Mouse (Mus musculus) kidney, embryonic 15.5 days (tissue): Measurements from ENCODE around the gene Cotl1. TPM values are rescaled to one million over a fixed set of nuclear protein-coding genes. Genes with fewer than 3 reads are reported as not detected.

Experiments
- ATAC-seq: fragments of 200-750 bp; cut with Nextera tagmentation; replicated peaks from 2 replicates; pipeline ENCODE4 v1.8.0; 2017; ENCODE audit warnings: moderate TSS enrichment; ENCODE audit not compliant: low FRiP score
- H3K27ac ChIP-seq: fragments of 300-500 bp; sonication (generic); 2 replicates; pipeline ENCODE4 v1.5.1; 2015; ENCODE audit warnings: mild to moderate bottlenecking, inconsistent platforms
- H3K27me3 ChIP-seq: fragments of 300-500 bp; sonication (generic); 2 replicates; pipeline ENCODE4 v1.6.1; 2015; ENCODE audit warnings: inconsistent platforms
- H3K36me3 ChIP-seq: fragments of 300-500 bp; sonication (generic); 2 replicates; pipeline ENCODE4 v1.6.1; 2015; ENCODE audit warnings: inconsistent platforms
- H3K4me1 ChIP-seq: fragments of 300-500 bp; sonication (generic); 2 replicates; pipeline ENCODE4 v1.6.1; 2015; ENCODE audit warnings: inconsistent platforms
- H3K4me2 ChIP-seq: fragments of 300-500 bp; sonication (generic); 2 replicates; pipeline ENCODE4 v1.6.1; 2015; ENCODE audit warnings: moderate library complexity, mild to moderate bottlenecking, inconsistent platforms
- H3K4me3 ChIP-seq: fragments of 300-500 bp; sonication (generic); replicated peaks from 2 replicates; pipeline ENCODE4 v1.5.1; 2015; ENCODE audit warnings: mild to moderate bottlenecking, inconsistent platforms
- H3K9ac ChIP-seq: fragments of 300-500 bp; sonication (generic); 2 replicates; pipeline ENCODE4 v1.6.1; 2015; ENCODE audit warnings: mild to moderate bottlenecking, inconsistent platforms
- H3K9me3 ChIP-seq: fragments of 300-500 bp; sonication (generic); replicated peaks from 2 replicates; pipeline ENCODE4 v1.6.1; 2016; ENCODE audit warnings: inconsistent platforms
- WGBS: fragments of 180-500 bp; shearing (Covaris S2); methylation state at CpG from one replicate; pipeline ENCODE4 v1.1.7; 2015; ENCODE audit warnings: mixed read lengths; 5-methylcytosine and 5-hydroxymethylcytosine counted together
- polyA plus RNA-seq: library from polyadenylated mRNA; unstranded; fragments of >200 nt; fragmentation: Nextera tagmentation; extraction: Ambion mirVana; gene quantifications from 2 replicates; pipeline ENCODE4 v1.2.1, GENCODE M21; 2015

Gene Cotl1
- polyA plus RNA-seq, 1 experiment from 2014 or later, result 138 TPM

- Histone ChIP-seq H3K27ac (peak overlapping the region; percentile 79), H3K4me2 (peak overlapping the region; percentile 83), H3K4me3 (peak overlapping the region; percentile 65), H3K27me3 (no peaks in the 10 kb centered on the region), H3K9me3 (no peaks in the 10 kb centered on the region), H3K4me1 (peaks cover 72% of the 10 kb centered on the region), H3K9ac (peak overlapping the region; percentile 64; the same call in 1 of the 2 replicates), H3K36me3 (peaks cover 14% of the 10 kb centered on the region; the same call in 1 of the 2 replicates)
- ATAC-seq, result no peak
- WGBS, result 53% methylated on average over 19 of the region's 19 CpGs
Measured at GRCm38 (mm10) chr8:119838100-119838982, 2.0 kb downstream of the Cotl1 start.

GRCm38 (mm10) chr8:119837553-119838071 is 2.7 kb downstream of the Cotl1 start:
- Histone ChIP-seq H3K9ac (no peak overlapping the region), H3K4me1 (peaks cover 79% of the 10 kb centered on the region), H3K27ac (peak overlapping the region; percentile 79), H3K36me3 (peaks cover 14% of the 10 kb centered on the region; the same call in 1 of the 2 replicates), H3K4me3 (peak overlapping the region; percentile 65), H3K9me3 (no peaks in the 10 kb centered on the region), H3K4me2 (peak overlapping the region; percentile 83), H3K27me3 (no peaks in the 10 kb centered on the region)
- 36% methylated on average over 10 of the region's 10 CpGs for WGBS
- no peak for ATAC-seq

- Histone ChIP-seq H3K27me3 (no peaks in the 10 kb centered on the region), H3K9me3 (no peaks in the 10 kb centered on the region), H3K4me3 (no peak overlapping the region), H3K27ac (no peak overlapping the region), H3K36me3 (peaks cover 14% of the 10 kb centered on the region; the same call in 1 of the 2 replicates), H3K4me1 (peaks cover 87% of the 10 kb centered on the region), H3K4me2 (peak overlapping the region; percentile 83; the same call in 1 of the 2 replicates), H3K9ac (no peak overlapping the region)
- no peak for ATAC-seq
- 76% methylated on average over 4 of the region's 4 CpGs for WGBS
Measured at GRCm38 (mm10) chr8:119836831-119837230, 3.5 kb downstream of the Cotl1 start.

GRCm38 (mm10) chr8:119835270-119835669 is 5.1 kb downstream of the Cotl1 start:
- WGBS, result 87% methylated on average over 5 of the region's 5 CpGs

GRCm38 (mm10) chr8:119834676-119835075 is 5.7 kb downstream of the Cotl1 start:
- H3K36me3 ChIP-seq, result peaks cover 14% of the 10 kb centered on the region; the same call in 1 of the 2 replicates
- no peak overlapping the region for H3K4me2 ChIP-seq
- no peak for ATAC-seq
- H3K27me3 ChIP-seq, result no peaks in the 10 kb centered on the region
- no peaks in the 10 kb centered on the region for H3K9me3 ChIP-seq
- H3K27ac ChIP-seq, result 0 out of 2 replicates have a peak overlapping the region, but pooled peaks have one; percentile 3
- 86% methylated on average over 6 of the region's 6 CpGs for WGBS
- H3K4me3 ChIP-seq, result no peak overlapping the region
- peaks cover 93% of the 10 kb centered on the region for H3K4me1 ChIP-seq
- no peak overlapping the region for H3K9ac ChIP-seq

More at GRCm38 (mm10) chr8:119835270-119835669, 5.1 kb downstream of the Cotl1 start:
- no peaks in the 10 kb centered on the region for H3K9me3 ChIP-seq
- no peak overlapping the region for H3K9ac ChIP-seq
- H3K4me1 ChIP-seq, result peaks cover 90% of the 10 kb centered on the region
- ATAC-seq, result no peak
- no peaks in the 10 kb centered on the region for H3K27me3 ChIP-seq
- H3K4me2 ChIP-seq, result no peak overlapping the region
- peaks cover 14% of the 10 kb centered on the region; the same call in 1 of the 2 replicates for H3K36me3 ChIP-seq
- H3K4me3 ChIP-seq, result no peak overlapping the region
- H3K27ac ChIP-seq, result no peak overlapping the region

- 21% methylated on average over 5 of the region's 5 CpGs for WGBS
Measured at GRCm38 (mm10) chr8:119832931-119833330, 7.4 kb downstream of the Cotl1 start.

GRCm38 (mm10) chr8:119832101-119832617 is 8.2 kb downstream of the Cotl1 start:
- Histone ChIP-seq H3K27me3 (no peaks in the 10 kb centered on the region), H3K36me3 (peaks cover 14% of the 10 kb centered on the region; the same call in 1 of the 2 replicates), H3K9ac (peak overlapping the region; percentile 26; the same call in 1 of the 2 replicates), H3K4me3 (no peak overlapping the region), H3K4me1 (peaks cover 93% of the 10 kb centered on the region), H3K4me2 (peak overlapping the region; percentile 34), H3K9me3 (no peaks in the 10 kb centered on the region), H3K27ac (peak overlapping the region; percentile 83)
- 37% methylated on average over 7 of the region's 7 CpGs for WGBS
- ATAC-seq, result 0 out of 2 replicates have a peak, but pooled peaks have one; percentile 7

More at GRCm38 (mm10) chr8:119832931-119833330, 7.4 kb downstream of the Cotl1 start:
- no peak overlapping the region for H3K9ac ChIP-seq
- H3K4me1 ChIP-seq, result peaks cover 93% of the 10 kb centered on the region
- H3K4me2 ChIP-seq, result peak overlapping the region; percentile 34; the same call in 1 of the 2 replicates
- H3K36me3 ChIP-seq, result peaks cover 14% of the 10 kb centered on the region; the same call in 1 of the 2 replicates
- no peak overlapping the region for H3K4me3 ChIP-seq
- no peak for ATAC-seq
- peak overlapping the region; percentile 83 for H3K27ac ChIP-seq
- no peaks in the 10 kb centered on the region for H3K27me3 ChIP-seq
- H3K9me3 ChIP-seq, result no peaks in the 10 kb centered on the region

- ATAC-seq, result peak; percentile 77
Measured at GRCm38 (mm10) chr8:119831336-119831995, 8.9 kb downstream of the Cotl1 start.

GRCm38 (mm10) chr8:119830589-119830988 is 9.8 kb downstream of the Cotl1 start:
- Histone ChIP-seq H3K27me3 (no peaks in the 10 kb centered on the region), H3K9me3 (no peaks in the 10 kb centered on the region), H3K4me1 (peaks cover 95% of the 10 kb centered on the region), H3K27ac (peak overlapping the region; percentile 83; the same call in 1 of the 2 replicates), H3K4me2 (no peak overlapping the region), H3K36me3 (peaks cover 14% of the 10 kb centered on the region; the same call in 1 of the 2 replicates), H3K4me3 (no peak overlapping the region), H3K9ac (no peak overlapping the region)
- WGBS, result 61% methylated on average over 7 of the region's 7 CpGs
- no peak for ATAC-seq

More at GRCm38 (mm10) chr8:119831336-119831995, 8.9 kb downstream of the Cotl1 start:
- Histone ChIP-seq H3K9ac (0 out of 2 replicates have a peak overlapping the region, but pooled peaks have one; percentile 26), H3K9me3 (no peaks in the 10 kb centered on the region), H3K27me3 (no peaks in the 10 kb centered on the region), H3K36me3 (peaks cover 14% of the 10 kb centered on the region; the same call in 1 of the 2 replicates), H3K4me1 (peaks cover 93% of the 10 kb centered on the region), H3K4me2 (peak overlapping the region; percentile 34), H3K4me3 (no peak overlapping the region), H3K27ac (peak overlapping the region; percentile 83)
- WGBS, result 16% methylated on average over 20 of the region's 20 CpGs

- no peaks in the 10 kb centered on the region for H3K9me3 ChIP-seq
- no peaks in the 10 kb centered on the region for H3K27me3 ChIP-seq
- H3K27ac ChIP-seq, result peak overlapping the region; percentile 83
- peaks cover 8% of the 10 kb centered on the region; the same call in 1 of the 2 replicates for H3K36me3 ChIP-seq
- 0 out of 2 replicates have a peak overlapping the region, but pooled peaks have one; percentile 8 for H3K4me2 ChIP-seq
- no peak overlapping the region for H3K4me3 ChIP-seq
- peaks cover 98% of the 10 kb centered on the region for H3K4me1 ChIP-seq
- no peak overlapping the region for H3K9ac ChIP-seq
- ATAC-seq, result no peak
- WGBS, result 40% methylated on average over 16 of the region's 16 CpGs
Measured at GRCm38 (mm10) chr8:119829870-119830580, 10.3 kb downstream of the Cotl1 start.

GRCm38 (mm10) chr8:119829420-119829819 is 10.9 kb downstream of the Cotl1 start:
- peaks cover 97% of the 10 kb centered on the region for H3K4me1 ChIP-seq
- 59% methylated on average over 13 of the region's 13 CpGs for WGBS
- peak overlapping the region; percentile 55 for H3K27ac ChIP-seq
- H3K9ac ChIP-seq, result no peak overlapping the region
- ATAC-seq, result no peak
- H3K36me3 ChIP-seq, result peaks cover 2% of the 10 kb centered on the region; the same call in 1 of the 2 replicates
- no peak overlapping the region for H3K4me3 ChIP-seq
- no peaks in the 10 kb centered on the region for H3K9me3 ChIP-seq
- no peak overlapping the region for H3K4me2 ChIP-seq
- H3K27me3 ChIP-seq, result no peaks in the 10 kb centered on the region
